In the genomic region with DNA sequence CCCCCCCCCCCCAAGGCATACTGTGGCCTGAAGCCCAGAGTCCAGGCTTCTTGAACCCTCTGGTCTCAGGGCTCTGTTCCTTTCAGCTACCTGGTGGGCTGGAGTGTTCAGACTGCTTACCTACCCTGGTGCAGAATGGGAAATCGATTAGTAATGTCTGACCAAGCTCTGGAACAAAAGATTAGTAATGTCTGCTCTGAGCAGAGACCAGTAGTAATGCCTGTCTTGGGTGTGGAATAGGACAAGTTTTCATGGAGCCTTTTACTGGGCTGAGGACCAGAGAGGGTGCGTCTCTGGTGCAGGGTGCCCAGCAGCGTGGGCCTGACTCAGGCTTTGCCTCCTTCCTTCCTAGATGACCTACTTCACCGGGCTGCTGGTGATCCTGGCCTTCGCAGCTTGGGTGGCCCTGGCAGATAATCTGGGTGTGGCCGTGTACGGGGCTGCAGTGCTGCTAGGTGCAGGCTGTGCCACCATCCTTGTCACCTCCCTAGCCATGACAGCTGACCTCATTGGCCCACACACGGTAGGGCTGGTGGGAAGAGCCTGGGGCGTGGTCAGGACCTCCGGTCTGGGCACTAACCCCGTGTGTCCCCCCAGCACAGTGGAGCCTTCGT, we compare ENCODE assay signal across 14 mouse cellular contexts. TPM values are rescaled to one million over a fixed set of nuclear protein-coding genes. Genes with fewer than 3 reads are reported as not detected.
DNase-seq lines count a peak whose midpoint lies in the region; ATAC-seq lines count a peak whose summit lies in the region.
"Had no signal": no experiment of that assay in that cellular context is flagged by ENCODE, and none has a peak within 500 bp of the region (broad histone marks: within the 10 kb centered on the region; RNA-seq: fewer than 3 reads in every experiment).

No protein-coding gene starts in this region.

- peak overlapping the region; percentile 64 for H3K4me3 ChIP-seq in heart, embryonic 10.5 days
- no peak overlapping the region for H3K4me3 ChIP-seq in midbrain, embryonic 11.5 days (ENCODE audit: low read depth, low read length)
- no peak overlapping the region for H3K4me3 ChIP-seq in midbrain, embryonic 13.5 days (replicated peaks)
- no peak overlapping the region; the same call in 1 of the 2 replicates for H3K4me3 ChIP-seq in stomach, embryonic 15.5 days (replicated peaks)
- H3K4me3 ChIP-seq: midbrain, embryonic 12.5 days had no signal

- H3K27me3 ChIP-seq in heart, embryonic 10.5 days (ENCODE audit: insufficient read depth, poor library complexity, severe bottlenecking), result peaks cover 35% of the 10 kb centered on the region
- H3K27me3 ChIP-seq in midbrain, embryonic 11.5 days (ENCODE audit: control insufficient read depth, insufficient read depth, low read length), result peaks cover 11% of the 10 kb centered on the region
- peaks cover 25% of the 10 kb centered on the region for H3K27me3 ChIP-seq in midbrain, embryonic 13.5 days
- H3K27me3 ChIP-seq in stomach, embryonic 15.5 days (replicated peaks), result no peaks in the 10 kb centered on the region; the same call in 1 of the 2 replicates

- no peak overlapping the region for H3K9ac ChIP-seq in midbrain, embryonic 11.5 days (ENCODE audit: low read length)
- H3K9ac ChIP-seq in midbrain, embryonic 13.5 days (replicated peaks), result no peak overlapping the region
- H3K9ac ChIP-seq in stomach, embryonic 15.5 days, result no peak overlapping the region
- H3K9ac ChIP-seq: midbrain, embryonic 12.5 days had no signal

- peak overlapping the region; percentile 90 for H3K27ac ChIP-seq in heart, embryonic 10.5 days
- H3K27ac ChIP-seq in midbrain, embryonic 11.5 days (ENCODE audit: low read depth, low read length), result no peak overlapping the region
- no peak overlapping the region for H3K27ac ChIP-seq in midbrain, embryonic 13.5 days
- peak overlapping the region; percentile 75 for H3K27ac ChIP-seq in stomach, embryonic 15.5 days
- H3K27ac ChIP-seq: midbrain, embryonic 12.5 days had no signal

- WGBS in heart, embryonic 10.5 days, result 59% methylated on average over 12 of the region's 12 CpGs
- 77% methylated on average over 12 of the region's 12 CpGs for WGBS in midbrain, embryonic 11.5 days
- 79% methylated on average over 12 of the region's 12 CpGs for WGBS in midbrain, embryonic 13.5 days
- 59% methylated on average over 12 of the region's 12 CpGs for WGBS in stomach, embryonic 15.5 days

- ATAC-seq in midbrain, embryonic 11.5 days (ENCODE audit: low FRiP score), result no peak
- ATAC-seq in midbrain, embryonic 13.5 days, result no peak
- ATAC-seq in stomach, embryonic 15.5 days (ENCODE audit: insufficient read depth, low FRiP score, low read depth), result peak; percentile 51

- H3K4me2 ChIP-seq in midbrain, embryonic 11.5 days, result no peak overlapping the region
- no peak overlapping the region for H3K4me2 ChIP-seq in midbrain, embryonic 13.5 days (replicated peaks)
- peak overlapping the region; percentile 55 for H3K4me2 ChIP-seq in stomach, embryonic 15.5 days
- H3K4me2 ChIP-seq: midbrain, embryonic 12.5 days had no signal

- intact Hi-C loops in heart, postnatal 14 days (cut with DNase I), result no loop called here

- peaks cover 27% of the 10 kb centered on the region for H3K36me3 ChIP-seq in heart, embryonic 10.5 days
- H3K36me3 ChIP-seq in midbrain, embryonic 11.5 days (ENCODE audit: control insufficient read depth, insufficient read depth, low read length), result peaks cover 6% of the 10 kb centered on the region; the same call in 1 of the 2 replicates
- peaks cover 31% of the 10 kb centered on the region for H3K36me3 ChIP-seq in midbrain, embryonic 13.5 days
- H3K36me3 ChIP-seq in stomach, embryonic 15.5 days, result peaks cover 8% of the 10 kb centered on the region

- no peaks in the 10 kb centered on the region for H3K9me3 ChIP-seq in heart, embryonic 10.5 days
- H3K9me3 ChIP-seq in midbrain, embryonic 11.5 days (ENCODE audit: control insufficient read depth, low read length), result no peaks in the 10 kb centered on the region
- no peaks in the 10 kb centered on the region for H3K9me3 ChIP-seq in midbrain, embryonic 13.5 days
- H3K9me3 ChIP-seq in stomach, embryonic 15.5 days, result no peaks in the 10 kb centered on the region
- H3K9me3 ChIP-seq: midbrain, embryonic 12.5 days had no signal

- H3K4me1 ChIP-seq in heart, embryonic 10.5 days, result peaks cover 100% of the 10 kb centered on the region
- peaks cover 61% of the 10 kb centered on the region for H3K4me1 ChIP-seq in midbrain, embryonic 11.5 days (ENCODE audit: control insufficient read depth, insufficient read depth, low read length)
- peaks cover 74% of the 10 kb centered on the region for H3K4me1 ChIP-seq in midbrain, embryonic 13.5 days (replicated peaks)
- peaks cover 55% of the 10 kb centered on the region for H3K4me1 ChIP-seq in stomach, embryonic 15.5 days

- no peak for DNase-seq in heart, embryonic 10.5 days (ENCODE audit: low spot score)
- DNase-seq in heart, postnatal 14 days, result no peak
- DNase-seq in midbrain, embryonic 11.5 days (ENCODE audit: low spot score, missing footprints), result peak; percentile 86
- peak; percentile 92 for DNase-seq in liver
- no peak for DNase-seq in cerebellum, postnatal 10 days
- DNase-seq in left cerebral cortex, adult 8-10 months (ENCODE audit: low spot score in 2 of 2), result no peak
- DNase-seq: adrenal gland, adult 2 months; kidney, adult 11 months; layer of hippocampus, postnatal 36 days; thymus, adult 2 months had no signal

RNA-seq across cellular contexts. Expression of gene 4930404N11Rik, which starts 3.2 kb away (rescaled TPM):
- 1.1 and 1.4 TPM in 2 replicates for polyA plus RNA-seq in heart, embryonic 10.5 days (2016; fragmentation: Nextera tagmentation; extraction: Ambion mirVana)
- 1 to 10 TPM; 1.2 to 1.3 TPM for total RNA-seq in heart, postnatal 14 days (2021)
- polyA plus RNA-seq in midbrain, embryonic 11.5 days (2014; fragmentation: Nextera tagmentation; extraction: Ambion mirVana), result 0.12 TPM in 1 of 2 replicates, not detected in the other
- 0.44 and 0.70 TPM in 2 replicates for polyA plus RNA-seq in midbrain, embryonic 13.5 days (2015; fragmentation: Nextera tagmentation; extraction: Ambion mirVana)
- polyA plus RNA-seq in stomach, embryonic 15.5 days (2015; fragmentation: Nextera tagmentation; extraction: Ambion mirVana), result 1.2 and 1.5 TPM in 2 replicates
- total RNA-seq in left cerebral cortex, adult 8-10 months (2022), result 1 to 10 TPM in 3 of 4 experiments, under 1 TPM in 1; 0.77 to 2.4 (median 1.2) TPM

RNA-seq across cellular contexts. Expression of gene Mfsd12, which starts 5.2 kb away (rescaled TPM):
- polyA plus RNA-seq in heart, embryonic 10.5 days (2016; fragmentation: Nextera tagmentation; extraction: Ambion mirVana), result 10.3 and 12.8 TPM in 2 replicates
- total RNA-seq in heart, postnatal 14 days (2021), result 10 to 100 TPM; 11.7 to 14.3 TPM
- polyA plus RNA-seq in midbrain, embryonic 11.5 days (2014; fragmentation: Nextera tagmentation; extraction: Ambion mirVana), result 2.8 and 4.4 TPM in 2 replicates
- polyA plus RNA-seq in midbrain, embryonic 13.5 days (2015; fragmentation: Nextera tagmentation; extraction: Ambion mirVana), result 8.8 and 10.1 TPM in 2 replicates
- 12.8 and 13.6 TPM in 2 replicates for polyA plus RNA-seq in stomach, embryonic 15.5 days (2015; fragmentation: Nextera tagmentation; extraction: Ambion mirVana)
- total RNA-seq in left cerebral cortex, adult 8-10 months (2022), result 10 to 100 TPM; 36.8 to 42.2 (median 37.9) TPM

RNA-seq across cellular contexts. Expression of gene Hmg20b, which starts 12.2 kb away (rescaled TPM):
- polyA plus RNA-seq in heart, embryonic 10.5 days (2016; fragmentation: Nextera tagmentation; extraction: Ambion mirVana), result 100 and 109 TPM in 2 replicates
- total RNA-seq in heart, postnatal 14 days (2021), result 10 to 100 TPM; 74.0 to 82.9 TPM
- polyA plus RNA-seq in midbrain, embryonic 11.5 days (2014; fragmentation: Nextera tagmentation; extraction: Ambion mirVana), result 89.1 and 97.7 TPM in 2 replicates
- 46.5 and 49.8 TPM in 2 replicates for polyA plus RNA-seq in midbrain, embryonic 13.5 days (2015; fragmentation: Nextera tagmentation; extraction: Ambion mirVana)
- 78.8 and 79.1 TPM in 2 replicates for polyA plus RNA-seq in stomach, embryonic 15.5 days (2015; fragmentation: Nextera tagmentation; extraction: Ambion mirVana)
- total RNA-seq in left cerebral cortex, adult 8-10 months (2022), result 10 to 100 TPM; 20.2 to 31.9 (median 27.2) TPM

RNA-seq across cellular contexts. Expression of gene Fzr1, which starts 15.9 kb away (rescaled TPM):
- 105 and 117 TPM in 2 replicates for polyA plus RNA-seq in heart, embryonic 10.5 days (2016; fragmentation: Nextera tagmentation; extraction: Ambion mirVana)
- 10 to 100 TPM; 30.5 to 32.7 TPM for total RNA-seq in heart, postnatal 14 days (2021)
- polyA plus RNA-seq in midbrain, embryonic 11.5 days (2014; fragmentation: Nextera tagmentation; extraction: Ambion mirVana), result 94.3 and 104 TPM in 2 replicates
- 127 and 133 TPM in 2 replicates for polyA plus RNA-seq in midbrain, embryonic 13.5 days (2015; fragmentation: Nextera tagmentation; extraction: Ambion mirVana)
- 88.5 and 90.5 TPM in 2 replicates for polyA plus RNA-seq in stomach, embryonic 15.5 days (2015; fragmentation: Nextera tagmentation; extraction: Ambion mirVana)
- total RNA-seq in left cerebral cortex, adult 8-10 months (2022), result 10 to 100 TPM; 66.8 to 73.4 (median 70.6) TPM

RNA-seq across cellular contexts. Expression of gene Gipc3, which starts 19.4 kb away (rescaled TPM):
- not detected in 2 replicates for polyA plus RNA-seq in heart, embryonic 10.5 days (2016; fragmentation: Nextera tagmentation; extraction: Ambion mirVana)
- total RNA-seq in heart, postnatal 14 days (2021), result 1 to 10 TPM; 5.2 to 5.5 TPM
- polyA plus RNA-seq in midbrain, embryonic 11.5 days (2014; fragmentation: Nextera tagmentation; extraction: Ambion mirVana), result 0.04 TPM in 1 of 2 replicates, not detected in the other
- not detected in 2 replicates for polyA plus RNA-seq in midbrain, embryonic 13.5 days (2015; fragmentation: Nextera tagmentation; extraction: Ambion mirVana)
- 0.04 and 0.12 TPM in 2 replicates for polyA plus RNA-seq in stomach, embryonic 15.5 days (2015; fragmentation: Nextera tagmentation; extraction: Ambion mirVana)
- 1 to 10 TPM; 2.0 to 2.3 (median 2.2) TPM for total RNA-seq in left cerebral cortex, adult 8-10 months (2022)
- total RNA-seq: common myeloid progenitor, adult 5-6 weeks had no signal
- polyA plus RNA-seq: midbrain, embryonic 12.5 days had no signal

Comparison
In these comparisons a context has a peak if more than half of its experiments do, and no peak if none do; other contexts are left out.
1. DNase-seq: peak in midbrain, embryonic 11.5 days (single experiment) and liver (single experiment); none in heart, embryonic 10.5 days (single experiment), heart, postnatal 14 days (0 of 2), cerebellum, postnatal 10 days (0 of 2) and left cerebral cortex, adult 8-10 months (0 of 2).
2. H3K27ac ChIP-seq: peak in heart, embryonic 10.5 days (single experiment) and stomach, embryonic 15.5 days (single experiment); none in midbrain, embryonic 11.5 days (single experiment) and midbrain, embryonic 13.5 days (single experiment).